In genomic region chr15:80014321-80015210, GRCm38 (mm10) we compare ENCODE assay signal across 7 mouse cellular contexts. TPM values are rescaled to one million over a fixed set of nuclear protein-coding genes. Genes with fewer than 3 reads are reported as not detected.
A peak's percentile ranks its signal among the peaks of the same experiment; 100 is the strongest.
DNase-seq lines count a peak whose midpoint lies in the region; ATAC-seq lines count a peak whose summit lies in the region.

Gene Pdgfb (minus strand): TSS chr15:80014977.

- H3K36me3 ChIP-seq in intestine, embryonic 14.5 days (ENCODE audit: control insufficient read depth, insufficient read depth, low read length): no peaks in the 10 kb centered on the region
- H3K36me3 ChIP-seq in stomach, embryonic 15.5 days: no peaks in the 10 kb centered on the region

- DNase-seq in adrenal gland, postnatal 10 days: peak; percentile 84
- DNase-seq in cerebellum, postnatal 36 days: peak; percentile 34 to 58
- DNase-seq in gastrocnemius, postnatal 36 days: peak; percentile 55 to 58
- DNase-seq in intestine, embryonic 14.5 days (ENCODE audit: low spot score): peak; percentile 78
- peak; percentile 69 to 76 for DNase-seq in left cerebral cortex, postnatal 36 days (ENCODE audit: low spot score in 2 of 2)

- intact Hi-C loops in gastrocnemius, postnatal 36 days (cut with DNase I): loop anchor here (5.0 kb wide), 2 partner anchors 38 to 53 kb away; no protein-coding TSS in a partner anchor
- intact Hi-C loops in left cerebral cortex, postnatal 36 days (cut with DNase I): loop anchor here (2.0 to 10.0 kb wide), 3 partner anchors 68 to 250 kb away; partner anchors contain the start of genes Cbx6 and Npcd

- peak within 1 kb of the TSS; percentile 57 for H3K4me3 ChIP-seq in intestine, embryonic 14.5 days (ENCODE audit: low read depth, low read length)
- H3K4me3 ChIP-seq in stomach, embryonic 15.5 days (replicated peaks): peak within 1 kb of the TSS; percentile 61

- H3K27ac ChIP-seq in intestine, embryonic 14.5 days (ENCODE audit: low read depth): peak within 1 kb of the TSS; percentile 83
- peak within 1 kb of the TSS; percentile 79 for H3K27ac ChIP-seq in stomach, embryonic 15.5 days

- no peaks in the 10 kb centered on the region for H3K9me3 ChIP-seq in intestine, embryonic 14.5 days (ENCODE audit: control insufficient read depth, low read length)
- no peaks in the 10 kb centered on the region for H3K9me3 ChIP-seq in stomach, embryonic 15.5 days

- peaks cover 14% of the 10 kb centered on the region for H3K4me1 ChIP-seq in intestine, embryonic 14.5 days (replicated peaks; ENCODE audit: control insufficient read depth, insufficient read depth, low read length)
- H3K4me1 ChIP-seq in stomach, embryonic 15.5 days: peaks cover 33% of the 10 kb centered on the region

- peak within 1 kb of the TSS; percentile 92 for H3K4me2 ChIP-seq in intestine, embryonic 14.5 days (ENCODE audit: low read length)
- H3K4me2 ChIP-seq in stomach, embryonic 15.5 days: peak within 1 kb of the TSS; percentile 96

- 2% methylated on average over 59 of the region's 60 CpGs for WGBS in intestine, embryonic 14.5 days
- under 1% methylated on average over 60 of the region's 60 CpGs for WGBS in stomach, embryonic 15.5 days

- H3K27me3 ChIP-seq in intestine, embryonic 14.5 days (replicated peaks; ENCODE audit: control insufficient read depth, insufficient read depth, low read length): peaks cover 61% of the 10 kb centered on the region
- peaks cover 53% of the 10 kb centered on the region for H3K27me3 ChIP-seq in stomach, embryonic 15.5 days (replicated peaks)

- peak within 1 kb of the TSS; percentile 69 for H3K9ac ChIP-seq in intestine, embryonic 14.5 days (ENCODE audit: low read length)
- H3K9ac ChIP-seq in stomach, embryonic 15.5 days: peak within 1 kb of the TSS; percentile 47

- ATAC-seq in intestine, embryonic 14.5 days (replicated peaks; ENCODE audit: low FRiP score, low TSS enrichment, low read depth): no peak
- peak; percentile 33 for ATAC-seq in megakaryocyte progenitor cell, adult 5-6 weeks (replicated peaks; ENCODE audit: poor library complexity)
- ATAC-seq in stomach, embryonic 15.5 days (ENCODE audit: insufficient read depth, low FRiP score, low read depth): no peak

RNA-seq across cellular contexts. Expression of gene Pdgfb, which starts in this region (rescaled TPM):
- 10 to 100 TPM; 37.8 to 46.7 TPM for total RNA-seq in adrenal gland, postnatal 10 days (2021)
- total RNA-seq in gastrocnemius, postnatal 36 days (2021): 10 to 100 TPM; 16.5 to 17.9 TPM
- 6.6 and 8.1 TPM in 2 replicates for polyA plus RNA-seq in intestine, embryonic 14.5 days (2014; fragmentation: Nextera tagmentation; extraction: Ambion mirVana)
- total RNA-seq in left cerebral cortex, postnatal 36 days (2021): 10 to 100 TPM; 31.3 to 32.4 TPM
- not detected in 2 replicates for total RNA-seq in megakaryocyte progenitor cell, adult 5-6 weeks (2015)
- 0.17 TPM in 1 of 2 replicates, not detected in the other for total RNA-seq in megakaryocyte progenitor cell, adult 5-6 weeks (2017)
- 4.7 and 4.8 TPM in 2 replicates for polyA plus RNA-seq in stomach, embryonic 15.5 days (2015; fragmentation: Nextera tagmentation; extraction: Ambion mirVana)

Comparison
In these comparisons a context has a peak if more than half of its experiments do, and no peak if none do; other contexts are left out.
1. RNA of gene Pdgfb (total RNA-seq): 37.8 to 46.7 TPM in adrenal gland, postnatal 10 days, 31.3 to 32.4 TPM in left cerebral cortex, postnatal 36 days and 16.5 to 17.9 TPM in gastrocnemius, postnatal 36 days; 0.17 TPM in megakaryocyte progenitor cell, adult 5-6 weeks; every median in the first group is over 10 times any median in the second.
2. Peak in ATAC-seq in megakaryocyte progenitor cell, adult 5-6 weeks; RNA of the gene not detected or under 1 TPM.
3. Peak in every context shown above with its lines, with median percentiles within 50 percentile points of each other: DNase-seq.